Mouse (Mus musculus) embryonic fibroblast, embryonic 13.5 days (primary cell): ENCODE results near the gene Dip2b.

ENCODE experiments used
- CTCF ChIP-seq: IDR thresholded peaks from 2 replicates; pipeline ENCODE4 v1.5.1; 2011; ENCODE audit warnings: mild to moderate bottlenecking, control low read depth, low read length, moderate library complexity, borderline replicate concordance; ENCODE audit not compliant: insufficient read depth
- POLR2A ChIP-seq: IDR thresholded peaks from 2 replicates; pipeline ENCODE4 v1.6.1; 2011; ENCODE audit warnings: low read depth, mild to moderate bottlenecking, control low read depth, low read length, moderate library complexity

GRCm38 (mm10) chr15:100202431-100203015, 164.1 kb downstream of the Dip2b start:
- TF ChIP-seq POLR2A (no peak), CTCF (no peak)
